In genomic region chr7:82478861-82479755, GRCm38 (mm10) we compare ENCODE assay signal across 8 mouse cellular contexts.
A peak's percentile ranks its signal among the peaks of the same experiment; 100 is the strongest.
DNase-seq lines count a peak whose midpoint lies in the region; ATAC-seq lines count a peak whose summit lies in the region.

No protein-coding gene starts in this region.

- intact Hi-C loops in left cerebral cortex, postnatal 4 days (cut with DNase I): no loop called here
- intact Hi-C loops in left cerebral cortex, postnatal 14 days (cut with DNase I): no loop called here
- intact Hi-C loops in gastrocnemius, postnatal 36 days (cut with DNase I): no loop called here

- peak; percentile 21 for DNase-seq in left cerebral cortex, postnatal 4 days
- DNase-seq in left cerebral cortex, postnatal 14 days (ENCODE audit: low spot score in 2 of 2): no peak
- peak; percentile 30 for DNase-seq in cerebellum, adult 11 months
- DNase-seq in gastrocnemius, postnatal 36 days: peak; percentile 36 to 54
- peak; percentile 43 for DNase-seq in lung, postnatal 25 days (ENCODE audit: low spot score)
- no peak for DNase-seq in right cerebral cortex, postnatal 25 days
- no peak for DNase-seq in right cerebral cortex, postnatal 4 days

- ATAC-seq in activated CD4-positive, CD25-positive, alpha-beta regulatory T cell, adult 4 months: no peak

Comparison
In these comparisons a context has a peak if more than half of its experiments do, and no peak if none do; other contexts are left out.
1. DNase-seq: peak in left cerebral cortex, postnatal 4 days (single experiment), cerebellum, adult 11 months (single experiment), gastrocnemius, postnatal 36 days (2 of 2) and lung, postnatal 25 days (single experiment); none in left cerebral cortex, postnatal 14 days (0 of 2), right cerebral cortex, postnatal 25 days (single experiment) and right cerebral cortex, postnatal 4 days (single experiment).